Mouse (Mus musculus): ENCODE results near the gene Gm20809. TPM values are rescaled to one million over a fixed set of nuclear protein-coding genes. Genes with fewer than 3 reads are reported as not detected.

The Gm20809 gene
- polyA plus RNA-seq (2017; shearing (Covaris generic)), result not detected

GRCm38 (mm10) chrY:24454757-24455156 is at the start of gene Gm20809:
TSS of gene Gm20809 (plus strand) at chrY:24455057.

